Mouse (Mus musculus) erythroblast, adult 5-6 weeks (primary cell): ENCODE results near the gene 4833420G17Rik. TPM values are rescaled to one million over a fixed set of nuclear protein-coding genes. Genes with fewer than 3 reads are reported as not detected.
"Not testable (repeated sequence)": the region's sequence is repeated elsewhere in the genome, so short reads cannot be mapped to it uniquely, and the experiment has no call there.

Experiments
- ATAC-seq: replicated peaks from 2 replicates; pipeline ENCODE4 v1.8.0; 2016; ENCODE audit warnings: moderate number of reproducible peaks, mild to moderate bottlenecking, moderate TSS enrichment, inconsistent platforms; ENCODE audit not compliant: poor library complexity, low FRiP score, severe bottlenecking
- total RNA-seq, 2 experiments: library from RNA; stranded (forward) in 1 of 2; stranded (reverse) in 1 of 2; fragments of 150-400 nt in 1 of 2; fragments of 200-764, 138-1000 nt in 1 of 2; gene quantifications; 2 replicates each; pipeline versions ENCODE4 v1.2.3 to v1.2.4; 2015 to 2017; ENCODE audit warnings: low replicate concordance in 2 of 2

The 4833420G17Rik gene
- total RNA-seq (2015; ENCODE audit: low replicate concordance) (51.3 and 76.9 TPM in 2 replicates), total RNA-seq (2017; ENCODE audit: low replicate concordance) (59.7 and 71.9 TPM in 2 replicates)

GRCm38 (mm10) chr13:119462596-119463560, at the start of gene 4833420G17Rik:
Gene 4833420G17Rik, plus strand, starts transcription at chr13:119462768.
- peak; percentile 98 for ATAC-seq

GRCm38 (mm10) chr13:119413026-119413425, 49.5 kb upstream of the 4833420G17Rik start:
- ATAC-seq = no peak

GRCm38 (mm10) chr13:119418479-119418878, 44.1 kb upstream of the 4833420G17Rik start:
- ATAC-seq = no peak

- 0 out of 2 replicates have a peak, but pooled peaks have one; percentile 39 for ATAC-seq
Measured at GRCm38 (mm10) chr13:119430164-119430563, 32.4 kb upstream of the 4833420G17Rik start.

DNA sequence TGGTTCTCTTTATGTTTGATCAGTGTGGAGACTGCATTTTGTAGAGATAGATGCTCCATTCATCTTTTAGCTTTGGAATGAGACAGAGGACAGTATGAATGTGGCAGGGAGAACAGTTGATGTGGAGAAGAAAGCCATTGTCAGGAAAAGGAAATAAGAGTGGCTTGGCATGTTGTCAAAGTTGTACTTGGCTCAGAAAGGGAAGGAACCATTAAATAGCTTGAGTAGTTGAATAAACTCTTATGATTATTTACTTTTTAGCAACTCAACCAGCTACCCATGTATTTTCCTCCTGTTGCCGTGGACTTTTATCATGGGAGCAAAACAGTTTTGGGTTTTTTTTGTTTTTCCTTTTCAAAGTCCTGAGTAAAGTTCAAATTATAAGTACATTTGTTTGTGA, 30.5 kb upstream of the 4833420G17Rik start:
- ATAC-seq = no peak

GRCm38 (mm10) chr13:119434359-119434758, 28.2 kb upstream of the 4833420G17Rik start:
- ATAC-seq = no peak

DNA sequence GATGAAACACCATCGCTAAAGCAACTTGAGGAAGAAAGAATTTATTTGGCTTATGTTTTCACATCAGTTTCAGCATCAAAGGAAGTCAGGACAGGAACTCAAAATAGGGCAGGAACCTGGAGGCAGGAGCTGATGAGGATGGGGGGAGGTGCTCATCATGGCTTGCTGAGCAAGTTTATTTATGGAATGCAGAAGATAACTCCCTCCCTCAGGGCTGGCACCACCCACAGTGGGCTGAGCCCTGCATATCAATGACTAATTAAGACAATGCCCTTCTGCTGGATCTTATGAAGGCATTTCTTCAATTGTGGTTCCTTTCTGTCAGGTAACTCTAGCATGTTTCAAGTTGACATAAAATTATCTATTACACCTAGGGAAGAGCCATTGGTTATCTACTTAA, 20.3 kb upstream of the 4833420G17Rik start:
- peak; percentile 67 for ATAC-seq

DNA sequence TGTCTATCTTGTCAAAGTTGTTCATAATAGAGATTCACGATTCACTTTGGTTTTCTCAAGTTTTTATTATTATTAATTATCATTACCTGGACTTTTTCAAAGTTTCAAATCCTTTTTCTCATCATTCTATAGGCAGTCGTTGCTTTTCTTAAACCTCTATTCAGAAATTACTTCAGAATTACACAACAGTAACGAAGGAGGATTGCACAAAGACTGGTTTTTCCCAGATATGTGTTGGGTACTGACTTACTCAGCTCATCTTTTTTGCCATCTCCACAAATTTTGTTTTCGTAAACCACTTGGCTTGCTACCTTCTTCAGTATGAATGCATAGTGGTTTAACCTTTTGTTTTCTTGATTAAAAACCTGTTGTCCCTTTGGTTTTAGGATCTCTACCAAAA, 9.0 kb upstream of the 4833420G17Rik start:
- no peak for ATAC-seq

GRCm38 (mm10) chr13:119455082-119455481, 7.5 kb upstream of the 4833420G17Rik start:
- ATAC-seq = no peak

GRCm38 (mm10) chr13:119456342-119456741, 6.2 kb upstream of the 4833420G17Rik start:
- no peak for ATAC-seq

DNA sequence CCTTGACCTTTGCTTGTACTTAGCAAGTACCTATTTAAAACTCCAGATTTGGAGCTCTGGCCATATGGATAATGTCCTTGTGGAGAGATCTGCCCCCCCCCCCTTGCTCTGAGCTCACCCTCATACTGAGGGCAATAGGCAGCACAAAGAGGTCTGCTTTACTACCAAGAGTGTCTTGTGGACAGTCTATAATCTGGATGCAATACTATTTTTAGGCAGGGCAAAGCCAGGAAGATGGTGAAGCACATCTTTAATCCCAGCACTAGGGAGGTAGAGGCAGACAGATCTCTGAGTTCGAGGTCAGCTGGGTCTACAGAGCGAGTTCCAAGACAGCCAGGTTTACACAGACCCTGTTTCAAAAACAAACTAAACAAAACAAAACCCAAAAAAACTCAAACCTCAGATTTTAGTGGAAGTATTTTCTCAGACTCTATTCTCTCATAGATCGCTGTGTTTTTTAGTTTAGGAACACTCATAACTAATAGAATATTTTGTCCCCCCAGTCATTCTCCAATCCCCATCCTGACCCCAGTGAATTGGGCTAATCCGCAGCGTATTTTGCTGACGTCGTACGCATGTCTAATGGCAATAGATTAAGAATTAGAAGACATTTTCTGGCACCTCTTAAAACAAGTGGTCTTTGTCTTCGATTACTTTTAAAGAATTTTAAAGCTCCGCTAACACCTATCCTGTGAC, 520 bp upstream of the 4833420G17Rik start:
- ATAC-seq = peak; percentile 79

DNA sequence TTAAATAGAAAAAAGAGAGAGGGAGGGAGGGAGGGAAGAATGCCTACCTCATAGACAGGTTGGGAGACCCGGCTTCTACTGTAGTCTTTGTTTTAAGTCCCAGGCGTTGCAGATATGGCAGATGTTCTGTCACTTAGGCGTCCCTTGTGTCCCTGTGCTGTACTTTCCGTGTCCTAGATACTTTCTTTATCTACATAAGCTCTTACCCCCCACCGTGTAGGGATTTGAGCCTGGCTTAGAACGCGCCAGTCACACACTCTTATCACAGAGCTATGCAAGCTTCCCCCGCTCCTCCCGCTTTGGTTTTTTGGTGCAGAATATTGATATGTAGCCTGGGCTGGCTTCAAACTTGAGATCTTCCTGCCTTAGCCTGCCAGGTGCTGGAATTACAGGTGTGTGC, 14.1 kb downstream of the 4833420G17Rik start:
- ATAC-seq = no peak

GRCm38 (mm10) chr13:119477789-119478188, 15.2 kb downstream of the 4833420G17Rik start:
- no peak for ATAC-seq

DNA sequence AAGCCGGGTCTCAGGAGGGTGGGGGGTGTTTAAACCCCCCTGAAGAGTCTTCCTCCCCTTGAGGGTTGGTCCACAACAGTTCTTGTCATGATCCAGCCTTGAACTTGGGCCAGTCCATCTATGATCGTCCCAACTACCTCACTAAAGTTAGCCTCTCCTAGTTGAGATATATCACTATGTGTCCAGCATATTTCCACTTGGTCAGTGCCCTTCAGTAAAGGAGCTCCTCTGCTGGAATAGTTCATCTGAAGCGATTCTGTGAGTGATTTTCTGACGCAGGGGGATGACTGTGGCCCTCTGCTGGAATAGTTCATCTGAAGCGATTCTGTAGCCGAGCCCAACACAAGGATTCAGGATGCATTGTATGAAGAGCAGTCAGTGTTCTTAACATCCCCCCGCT, 24.8 kb downstream of the 4833420G17Rik start:
- no peak for ATAC-seq

- no peak for ATAC-seq
Measured at GRCm38 (mm10) chr13:119487880-119488580, 25.5 kb downstream of the 4833420G17Rik start, which contains the start of the genes Tmem267 and 3110070M22Rik. Gene Tmem267, plus strand, starts transcription at chr13:119488039. Gene 3110070M22Rik, minus strand, starts transcription at chr13:119488383.

GRCm38 (mm10) chr13:119492083-119492482, 29.5 kb downstream of the 4833420G17Rik start:
- not testable (repeated sequence) for ATAC-seq

DNA sequence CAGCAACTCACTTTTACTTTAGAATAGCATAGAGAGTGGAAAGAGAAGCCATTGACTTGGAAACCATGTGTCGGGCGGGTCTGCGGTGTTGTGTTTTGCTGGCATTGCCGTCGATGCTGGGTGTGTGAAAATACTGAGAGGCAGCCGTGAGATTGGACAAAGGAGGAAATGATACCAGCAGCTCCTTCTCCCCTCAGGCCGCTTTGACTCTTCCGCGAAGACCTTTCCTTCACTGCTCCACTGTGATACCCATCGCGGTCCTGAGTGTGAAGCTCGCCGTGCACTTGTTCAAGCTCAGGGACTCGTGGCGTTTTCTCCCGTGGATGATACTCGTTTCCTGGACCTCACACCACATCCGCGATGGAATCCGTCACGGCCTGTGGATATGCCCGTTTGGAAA, 32.4 kb downstream of the 4833420G17Rik start:
- ATAC-seq = not testable (repeated sequence)
